Mouse (Mus musculus): ENCODE results near the gene Cxcr1.

DNA sequence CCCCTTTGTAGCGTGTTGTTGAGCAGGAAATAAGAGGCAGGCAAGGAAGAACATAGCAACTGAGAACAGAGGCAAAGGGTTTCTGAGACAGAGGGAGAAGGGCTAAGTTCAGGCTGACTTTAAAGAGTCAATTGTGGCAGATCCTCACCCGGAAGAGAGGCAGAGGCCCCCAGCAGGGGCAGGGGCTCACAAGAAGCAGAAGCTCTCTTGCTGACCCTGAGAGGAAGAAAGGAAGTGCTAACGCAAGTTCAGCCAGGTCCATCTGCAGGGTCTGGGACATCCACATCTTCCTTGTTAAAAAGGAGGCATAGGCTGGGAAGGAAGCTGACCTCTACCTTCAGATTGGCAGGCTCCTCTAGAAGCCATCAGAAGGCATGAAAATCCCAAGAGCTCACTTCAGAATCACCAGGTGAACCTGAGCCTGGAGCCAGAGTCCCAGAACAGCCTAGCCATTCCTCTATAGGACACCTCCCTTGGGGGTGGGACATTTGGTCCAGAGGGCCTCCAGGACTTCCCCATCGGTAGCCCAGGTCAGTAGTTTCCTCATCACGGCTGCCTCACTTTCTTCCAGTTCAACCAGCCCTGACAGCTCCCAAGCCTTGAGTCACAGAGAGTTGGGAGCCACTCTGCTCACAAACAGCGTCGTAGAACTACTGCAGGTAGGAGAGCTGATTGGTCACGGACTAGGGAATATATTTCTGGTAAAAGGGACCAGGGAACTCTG is 40.8 kb downstream of the Cxcr1 start, which contains the start of gene Cxcr2:
- no peak for TF ChIP-seq POLR2A (IDR thresholded peaks at IDR 0.05; ENCODE audit: control insufficient read depth, low read depth, low read length)
- TF ChIP-seq CTCF (IDR thresholded peaks at IDR 0.05; ENCODE audit: control insufficient read depth, insufficient read depth, insufficient replicate concordance, low read depth, low read length): no peak
